Mouse (Mus musculus): ENCODE data around the gene Snf8.

DNA sequence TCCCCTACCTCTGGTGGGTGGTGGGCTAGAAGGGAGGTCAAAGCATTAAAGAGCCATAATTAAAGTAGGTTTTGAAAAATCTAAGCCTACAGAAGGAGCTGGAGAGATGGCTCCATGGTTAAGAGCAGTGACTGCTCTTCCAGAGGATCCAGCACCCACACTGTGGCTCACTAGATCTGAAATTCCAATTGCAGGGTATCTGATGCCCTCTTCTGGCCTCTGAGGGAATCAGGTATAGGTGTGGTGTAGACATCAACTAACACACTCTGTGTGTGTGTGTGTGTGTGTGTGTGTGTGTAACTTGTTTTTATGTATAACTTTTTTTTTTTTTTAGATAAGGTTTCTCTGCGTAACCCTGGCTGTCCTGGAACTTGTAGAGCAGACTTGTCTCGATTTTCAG is 56.4 kb downstream of the Snf8 start:
- TF ChIP-seq GATA1 (IDR thresholded peaks at IDR 0.05; ENCODE audit: low read length) (no peak), TAL1 (IDR thresholded peaks at IDR 0.05; ENCODE audit: low read length) (no peak)

Measured in erythroblast, embryonic 14.5 days (primary cell).